Mouse (Mus musculus) liver, embryonic 14.5 days (tissue): ENCODE data around the gene Psmg3.

Source experiments
- CTCF ChIP-seq: IDR thresholded peaks from 2 replicates; pipeline ENCODE4 v1.5.1; 2016; ENCODE audit warnings: antibody characterized with exemption, low read depth, control low read depth
- EP300 ChIP-seq: IDR thresholded peaks from 2 replicates; pipeline ENCODE4 v1.6.1; 2016; ENCODE audit warnings: antibody characterized with exemption, low read depth

- TF ChIP-seq CTCF (no peak), EP300 (no peak)
These were observed 33.8 kb upstream of the Psmg3 start for GRCm38 (mm10) chr5:139860328-139861104.
